Mouse (Mus musculus) MEL (cell line): ENCODE results near the gene Apol7e. TPM values are rescaled to one million over a fixed set of nuclear protein-coding genes. Genes with fewer than 3 reads are reported as not detected.
A peak's percentile ranks its signal among the peaks of the same experiment; 100 is the strongest.
"Not testable (repeated sequence)": the region's sequence is repeated elsewhere in the genome, so short reads cannot be mapped to it uniquely, and the experiment has no call there.

Source experiments
- DNase-seq: peaks from one replicate; pipeline ENCODE4 v3.0.0; 2011; ENCODE audit warnings: low read depth, low spot score
- H3K27ac ChIP-seq: 2 replicates; pipeline ENCODE4 v1.5.1; 2012; ENCODE audit warnings: low read depth, mild to moderate bottlenecking, control low read depth, low read length, moderate library complexity; ENCODE audit not compliant: control insufficient read depth
- H3K27me3 ChIP-seq, 2 experiments: fragments of 150-350 bp in 1 of 2; sonication (generic) in 1 of 2; 2 replicates each; pipeline ENCODE4 v1.6.1; 2012; ENCODE audit warnings: low read length in 2 of 2, mild to moderate bottlenecking in 2 of 2, improper control_type of control experiment in 1 of 2, moderate library complexity in 1 of 2; ENCODE audit not compliant: insufficient read depth in 2 of 2, control insufficient read depth in 1 of 2
- H3K36me3 ChIP-seq, 2 experiments: 2 replicates each; pipeline ENCODE4 v1.6.1; 2012 to 2014; ENCODE audit warnings: low read length in 2 of 2, improper control_type of control experiment in 1 of 2, inconsistent platforms in 1 of 2, mild to moderate bottlenecking in 1 of 2; ENCODE audit not compliant: insufficient read depth in 2 of 2, control insufficient read depth in 1 of 2
- H3K4me1 ChIP-seq, 2 experiments: fragments of 150-350 bp in 1 of 2; sonication (generic) in 1 of 2; 2 replicates each; pipeline ENCODE4 v1.6.1; 2012; ENCODE audit warnings: low read length in 2 of 2, improper control_type of control experiment in 1 of 2, mild to moderate bottlenecking in 1 of 2; ENCODE audit not compliant: insufficient read depth in 2 of 2, control insufficient read depth in 1 of 2
- H3K4me3 ChIP-seq, 2 experiments: fragments of 150-350 bp in 1 of 2; sonication (generic) in 1 of 2; 2 replicates each; pipeline ENCODE4 v1.5.1; 2012; ENCODE audit warnings: low read depth in 2 of 2, low read length in 2 of 2, mild to moderate bottlenecking in 2 of 2, moderate library complexity in 2 of 2, control low read depth in 1 of 2, improper control_type of control experiment in 1 of 2; ENCODE audit not compliant: control insufficient read depth in 1 of 2, insufficient read depth in 1 of 2
- H3K79me2 ChIP-seq: 2 replicates; pipeline ENCODE4 v1.6.1; 2012; ENCODE audit warnings: mild to moderate bottlenecking, low read length, moderate library complexity; ENCODE audit not compliant: control insufficient read depth, poor library complexity, insufficient read depth
- H3K9ac ChIP-seq: 2 replicates; pipeline ENCODE4 v1.6.1; 2012; ENCODE audit warnings: low read depth, mild to moderate bottlenecking, control low read depth, low read length, moderate library complexity; ENCODE audit not compliant: control insufficient read depth, poor library complexity, severe bottlenecking
- H3K9me3 ChIP-seq: fragments of 150-350 bp; sonication (generic); replicated peaks from 2 replicates; pipeline ENCODE4 v1.6.1; 2012; ENCODE audit warnings: mild to moderate bottlenecking, low read length, improper control_type of control experiment, moderate library complexity; ENCODE audit not compliant: insufficient read depth
- CTCF ChIP-seq, 3 experiments: IDR thresholded peaks in 2 of 3; conservative IDR thresholded peaks in 1 of 3; 2 replicates each; pipeline ENCODE4 v1.5.1; 2011 to 2012; ENCODE audit warnings: low read length in 3 of 3, low read depth in 2 of 3, mild to moderate bottlenecking in 2 of 3, improper control_type of control experiment in 1 of 3, inconsistent platforms in 1 of 3, mixed read lengths in 1 of 3, moderate library complexity in 1 of 3; ENCODE audit not compliant: control insufficient read depth in 1 of 3, insufficient read depth in 1 of 3, poor library complexity in 1 of 3, severe bottlenecking in 1 of 3
- RAD21 ChIP-seq: IDR thresholded peaks from 2 replicates; pipeline ENCODE4 v1.6.1; 2011; ENCODE audit warnings: mild to moderate bottlenecking, low read depth, low read length, improper control_type of control experiment
- SMC3 ChIP-seq: IDR thresholded peaks from 2 replicates; pipeline ENCODE4 v1.6.1; 2011; ENCODE audit warnings: low read depth, low read length, improper control_type of control experiment
- USF1 ChIP-seq: IDR thresholded peaks from 2 replicates; pipeline ENCODE4 v1.6.1; 2014; ENCODE audit warnings: low read depth, mild to moderate bottlenecking, inconsistent platforms, low read length, improper control_type of control experiment, moderate library complexity
- polyA plus RNA-seq, 2 experiments: library from polyadenylated mRNA; stranded (reverse) in 1 of 2; unstranded in 1 of 2; fragments of >175 nt in 1 of 2; fragments of >200 nt in 1 of 2; gene quantifications; 2 replicates each; pipeline versions ENCODE4 v1.2.1 to v1.2.4; 2012; ENCODE audit warnings: low replicate concordance in 2 of 2, low read depth in 1 of 2; ENCODE audit not compliant: insufficient read length in 2 of 2, insufficient read depth in 1 of 2, missing spikeins in 1 of 2
- total RNA-seq: library from RNA; depleted of rRNA; stranded (reverse); fragments of 300-350 nt; gene quantifications from 2 replicates; pipeline ENCODE4 v1.2.3, GENCODE M21; 2012

Apol7e gene
- total and polyA plus RNA-seq, 3 experiments: not detected

- H3K9ac ChIP-seq, H3K27ac ChIP-seq, H3K4me1 ChIP-seq, H3K36me3 ChIP-seq, H3K27me3 ChIP-seq, H3K9me3 ChIP-seq, DNase-seq, H3K79me2 ChIP-seq, H3K4me3 ChIP-seq: not testable (repeated sequence)
Observed at GRCm38 (mm10) chr15:77721509-77721908, 22.9 kb downstream of the Apol7e start.

GRCm38 (mm10) chr15:77724208-77724911 is 25.7 kb downstream of the Apol7e start:
- not testable (repeated sequence) for H3K4me1 ChIP-seq, H3K9ac ChIP-seq, DNase-seq, H3K4me3 ChIP-seq, H3K79me2 ChIP-seq, H3K9me3 ChIP-seq, H3K36me3 ChIP-seq, H3K27me3 ChIP-seq, H3K27ac ChIP-seq

GRCm38 (mm10) chr15:77725393-77726020 is 26.9 kb downstream of the Apol7e start:
- not testable (repeated sequence) for H3K4me1 ChIP-seq, H3K9ac ChIP-seq, H3K27me3 ChIP-seq, H3K27ac ChIP-seq, H3K9me3 ChIP-seq, H3K36me3 ChIP-seq, H3K4me3 ChIP-seq, H3K79me2 ChIP-seq
- TF ChIP-seq USF1: peak; percentile 33; the same call in 1 of the 2 replicates
- peak; percentile 28 for DNase-seq

- H3K4me3 ChIP-seq, H3K9ac ChIP-seq, H3K27me3 ChIP-seq, H3K4me1 ChIP-seq, H3K36me3 ChIP-seq, H3K9me3 ChIP-seq, H3K79me2 ChIP-seq, H3K27ac ChIP-seq: not testable (repeated sequence)
- TF ChIP-seq SMC3: peak; percentile 49
- TF ChIP-seq RAD21: peak; percentile 37
- TF ChIP-seq CTCF (IDR thresholded peaks at IDR 0.05 in 2 of 3, conservative IDR thresholded peaks at IDR 0.05 in 1 of 3; ENCODE audit: control insufficient read depth in 1 of 3, insufficient read depth in 1 of 3, low read depth in 2 of 3, low read length in 3 of 3, poor library complexity in 1 of 3, severe bottlenecking in 1 of 3): peak; percentile 34 to 46 (median 43)
- DNase-seq: peak; percentile 22
Observed at GRCm38 (mm10) chr15:77727139-77727538, 28.5 kb downstream of the Apol7e start.

GRCm38 (mm10) chr15:77727745-77728144 is 29.1 kb downstream of the Apol7e start:
- H3K4me3 ChIP-seq, H3K27me3 ChIP-seq, H3K9me3 ChIP-seq, H3K27ac ChIP-seq, H3K79me2 ChIP-seq, H3K4me1 ChIP-seq, H3K36me3 ChIP-seq, DNase-seq, H3K9ac ChIP-seq: not testable (repeated sequence)

- not testable (repeated sequence) for H3K9me3 ChIP-seq, H3K27ac ChIP-seq, H3K27me3 ChIP-seq, H3K79me2 ChIP-seq, H3K36me3 ChIP-seq, H3K4me1 ChIP-seq, DNase-seq, H3K9ac ChIP-seq, H3K4me3 ChIP-seq
Observed at GRCm38 (mm10) chr15:77728739-77729138, 30.1 kb downstream of the Apol7e start, which contains the start of gene Apol9b. Apol9b (plus strand) TSS chr15:77729039.
